Mouse (Mus musculus) frontal cortex, adult (tissue): ENCODE results near the gene Gm9639.
"Not testable (repeated sequence)": the region's sequence is repeated elsewhere in the genome, so short reads cannot be mapped to it uniquely, and the experiment has no call there.

Source experiments
- ATAC-seq: cut with Nextera tagmentation; 2 replicates; pipeline ENCODE4 v1.9.2; 2017; ENCODE audit warnings: mild to moderate bottlenecking, moderate library complexity, mixed read lengths; ENCODE audit not compliant: low TSS enrichment

The Gm9639 gene

DNA sequence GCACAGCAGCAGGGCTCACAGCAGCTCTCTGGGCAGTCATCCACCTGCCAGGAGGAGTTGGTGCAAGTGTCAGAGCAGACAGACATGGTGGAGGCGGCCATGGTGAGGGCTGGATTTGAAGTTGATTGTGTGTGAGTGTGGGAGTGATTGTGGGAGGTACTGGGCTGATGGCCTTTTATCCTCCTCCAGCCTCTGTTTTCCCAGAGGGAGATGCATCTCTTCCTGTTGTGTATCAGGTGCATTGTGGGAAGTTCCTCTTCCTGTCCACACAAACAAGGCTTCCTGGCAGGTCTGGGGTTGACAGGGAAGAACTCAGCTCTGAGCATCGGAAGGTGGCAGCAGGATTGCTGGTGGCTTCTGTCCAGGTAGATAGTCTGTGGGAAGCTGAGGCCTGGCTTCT lies at the start of gene Gm9639:
TSS of gene Gm9639 (minus strand) at position 101 of the 400 bp plus-strand sequence.
- ATAC-seq, result no peak

DNA sequence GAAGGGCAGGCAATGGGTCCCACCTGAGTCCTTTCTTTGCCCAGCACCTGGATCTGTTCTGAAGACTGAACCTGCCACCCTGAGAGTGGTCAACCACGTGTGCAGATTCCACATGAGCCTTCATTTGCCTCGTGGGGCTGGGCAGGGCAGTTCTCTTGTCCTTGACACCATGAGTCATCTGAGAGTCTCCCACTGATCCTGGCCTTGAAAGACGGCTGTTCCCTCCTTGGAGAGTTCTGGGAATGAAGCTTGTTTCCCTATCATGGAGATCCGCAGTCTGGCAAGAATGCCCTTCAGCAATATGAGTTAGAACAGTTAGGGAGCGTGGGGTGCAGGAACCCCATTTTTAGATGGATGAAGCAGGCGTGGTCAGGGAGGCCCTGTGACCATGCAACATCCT lies 44.1 kb upstream of the Gm9639 start:
- ATAC-seq, result no peak

DNA sequence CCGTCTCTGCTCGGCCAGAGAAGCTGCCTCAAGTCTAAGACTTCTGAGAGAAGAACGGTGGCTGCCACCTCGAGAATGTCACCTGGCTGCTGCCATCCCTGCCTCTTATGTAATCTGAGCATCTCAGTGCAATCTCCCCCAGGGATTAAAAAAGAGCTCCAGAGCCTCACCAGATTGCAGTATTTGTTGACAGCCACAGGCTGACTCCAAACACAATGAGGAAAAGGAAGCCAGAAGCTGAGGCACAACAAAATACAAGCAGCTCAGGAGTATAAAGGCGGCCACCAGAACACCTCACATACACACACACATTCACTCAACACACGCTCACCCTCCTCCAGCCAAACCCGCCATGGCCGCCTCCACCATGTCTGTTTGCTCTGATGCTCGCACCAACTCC lies 40.8 kb upstream of the Gm9639 start, which contains the start of gene Krtap10-10:
TSS of gene Krtap10-10 (plus strand) at position 301 of the 400 bp plus-strand sequence.
- ATAC-seq, result no peak

DNA sequence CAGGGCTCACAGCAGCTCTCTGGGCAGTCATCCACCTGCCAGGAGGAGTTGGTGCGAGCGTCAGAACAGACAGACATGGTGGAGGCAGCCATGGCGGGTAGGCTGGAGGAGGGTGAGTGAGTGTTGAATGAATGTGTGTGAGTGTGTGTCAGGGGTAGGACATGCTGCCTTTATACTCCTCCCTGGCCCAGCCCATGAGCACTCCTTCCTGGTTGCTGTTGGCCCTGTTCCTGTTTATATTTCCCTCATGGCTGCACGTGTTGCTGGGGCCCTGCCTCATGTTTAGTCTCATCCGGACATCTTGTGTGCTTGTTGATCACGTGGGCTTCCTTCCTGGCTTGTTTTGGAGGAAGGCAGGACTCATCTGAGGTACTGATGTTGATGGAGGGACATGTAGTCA lies 32.1 kb upstream of the Gm9639 start, which contains the start of gene Krtap10-4:
TSS of gene Krtap10-4 (minus strand) at position 145 of the 400 bp plus-strand sequence.
- ATAC-seq, result no peak

GRCm38 (mm10) chr10:77819203-77819602 lies 24.3 kb upstream of the Gm9639 start:
- no peak for ATAC-seq

DNA sequence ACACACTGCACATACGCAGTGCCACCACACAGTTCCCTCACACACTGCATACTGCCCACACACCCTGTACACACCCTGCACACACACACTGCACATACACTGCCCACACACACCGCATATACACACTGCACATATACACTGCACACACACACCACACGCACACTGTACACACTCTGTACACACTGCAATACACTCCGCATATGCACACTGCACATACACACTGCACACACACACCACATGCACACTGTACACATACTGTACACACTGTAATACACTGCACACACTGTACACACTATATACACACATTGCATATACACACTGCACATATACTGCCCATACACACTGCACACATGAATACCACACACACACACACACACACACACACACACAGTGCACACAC lies 23.6 kb upstream of the Gm9639 start:
- no peak for ATAC-seq

DNA sequence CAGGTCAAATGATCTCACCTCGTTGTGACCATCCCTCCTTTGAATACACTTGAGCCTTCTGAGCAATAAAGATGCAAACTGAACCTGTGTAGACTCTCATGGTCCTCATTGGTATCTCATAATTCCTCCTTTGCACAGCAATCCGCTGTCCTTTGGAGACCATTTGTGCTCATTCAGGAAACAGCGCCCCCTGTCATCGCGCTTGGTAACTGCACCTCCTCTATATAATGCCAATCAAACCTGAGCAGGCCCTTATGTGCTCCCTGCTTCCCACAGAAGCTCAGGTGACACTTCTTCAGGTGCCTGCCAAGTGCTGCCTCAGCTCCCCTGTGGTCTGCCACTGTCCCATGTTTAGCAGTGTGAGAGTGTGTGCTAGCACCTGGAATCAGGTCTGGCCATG lies 20.6 kb upstream of the Gm9639 start:
- ATAC-seq, result no peak

- ATAC-seq, result no peak
Measured at GRCm38 (mm10) chr10:77814382-77814781, 19.5 kb upstream of the Gm9639 start, which contains the start of gene Gm2696. Gene Gm2696, plus strand, starts transcription at chr10:77814682.

GRCm38 (mm10) chr10:77811743-77812142 lies 16.9 kb upstream of the Gm9639 start, which contains the start of gene Gm9507:
Gene Gm9507, minus strand, starts transcription at chr10:77811843.
- no peak for ATAC-seq

DNA sequence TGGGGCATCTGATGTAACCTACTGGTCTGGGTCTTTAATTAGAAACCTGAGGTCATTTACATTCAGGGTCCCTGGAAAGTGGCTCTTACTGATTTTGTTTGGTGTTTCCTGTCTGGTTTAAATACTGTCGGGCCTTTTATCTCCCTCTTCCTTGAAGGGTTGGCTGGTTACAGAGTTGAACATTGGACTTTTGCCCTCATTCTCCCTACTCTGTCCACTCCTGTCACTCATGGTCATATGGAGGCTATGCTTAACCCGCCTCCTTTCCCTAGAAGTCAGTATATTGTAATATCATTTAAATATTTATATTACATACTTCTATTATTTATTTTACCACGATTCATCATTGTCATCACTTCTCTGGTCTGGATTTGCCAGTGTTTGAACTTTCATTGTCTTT lies 9.2 kb upstream of the Gm9639 start:
- no peak for ATAC-seq

DNA sequence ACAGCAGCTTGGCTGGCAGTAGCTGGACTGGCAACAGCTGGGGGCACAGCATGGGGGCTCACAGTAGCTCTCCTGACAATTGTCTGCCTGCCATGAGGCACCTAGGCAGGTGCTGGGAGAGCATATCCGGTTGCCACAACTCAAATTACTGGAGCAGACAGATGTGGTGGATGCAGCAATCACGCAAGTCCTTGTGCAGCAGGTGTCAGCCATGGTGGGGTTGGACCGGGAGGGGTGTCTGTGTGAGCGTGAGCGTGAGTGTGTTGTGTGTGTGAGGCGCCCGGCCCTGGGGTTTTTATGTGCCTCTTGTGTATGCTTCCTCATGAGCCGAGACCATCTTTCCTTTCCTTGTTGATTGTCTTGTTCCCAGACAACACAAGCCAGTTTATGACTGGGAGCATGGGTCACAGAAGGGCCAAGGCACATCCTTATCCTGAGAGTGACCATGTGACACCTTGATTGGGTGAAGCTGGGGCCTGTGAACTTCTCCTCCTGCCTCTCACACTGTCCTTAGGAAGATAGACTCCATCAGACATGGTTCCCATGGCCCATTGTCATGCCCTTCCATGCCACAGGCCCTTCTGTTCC lies 4.1 kb upstream of the Gm9639 start, which contains the start of gene Gm19668:
TSS of gene Gm19668 (minus strand) at position 213 of the 588 bp plus-strand sequence.
- ATAC-seq, result no peak

- ATAC-seq, result not testable (repeated sequence)
Measured at GRCm38 (mm10) chr10:77798164-77798920, 3.5 kb upstream of the Gm9639 start.

- no peak for ATAC-seq
Measured at GRCm38 (mm10) chr10:77797677-77798076, 2.8 kb upstream of the Gm9639 start.

DNA sequence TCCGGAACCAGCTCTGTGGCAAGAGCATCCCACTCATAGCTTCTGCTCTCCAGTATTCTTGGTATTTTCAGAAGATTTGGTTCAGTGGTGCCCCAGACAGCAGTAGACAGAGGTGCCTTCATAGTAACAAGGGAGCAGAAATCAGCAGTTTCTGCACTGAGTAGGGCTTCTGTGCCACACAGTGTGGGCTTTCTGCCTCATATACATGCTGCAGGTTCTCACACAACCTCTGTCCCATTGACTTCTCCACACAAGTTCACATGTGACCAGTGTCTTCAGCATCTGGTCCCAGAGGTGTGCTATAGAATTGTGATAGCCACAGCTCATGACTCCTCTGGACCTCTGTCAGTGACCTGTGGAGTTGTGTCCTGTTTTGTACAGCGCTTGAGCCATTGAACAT lies 6.3 kb downstream of the Gm9639 start:
- ATAC-seq, result no peak

DNA sequence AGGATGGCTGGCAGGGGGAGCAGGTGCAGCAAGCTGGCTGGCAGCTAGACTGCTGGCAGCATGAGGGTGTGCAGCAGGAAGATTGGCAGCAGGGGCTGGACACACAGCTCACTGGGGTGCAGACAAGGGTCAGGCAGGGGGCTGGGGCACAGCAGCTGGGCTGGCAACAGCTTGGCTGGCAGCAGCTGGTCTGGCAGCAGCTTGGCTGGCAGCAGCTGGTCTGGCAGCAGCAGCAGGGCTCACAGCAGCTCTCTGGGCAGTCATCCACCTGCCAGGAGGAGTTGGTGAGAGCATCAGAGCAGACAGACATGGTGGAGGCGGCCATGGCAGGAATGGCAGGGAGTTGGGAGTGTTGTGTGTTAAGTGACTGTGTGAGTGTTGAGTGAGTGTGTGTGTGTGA lies 7.0 kb downstream of the Gm9639 start, which contains the start of gene Gm7137:
TSS of gene Gm7137 (minus strand) at position 325 of the 400 bp plus-strand sequence.
- ATAC-seq, result not testable (repeated sequence)

DNA sequence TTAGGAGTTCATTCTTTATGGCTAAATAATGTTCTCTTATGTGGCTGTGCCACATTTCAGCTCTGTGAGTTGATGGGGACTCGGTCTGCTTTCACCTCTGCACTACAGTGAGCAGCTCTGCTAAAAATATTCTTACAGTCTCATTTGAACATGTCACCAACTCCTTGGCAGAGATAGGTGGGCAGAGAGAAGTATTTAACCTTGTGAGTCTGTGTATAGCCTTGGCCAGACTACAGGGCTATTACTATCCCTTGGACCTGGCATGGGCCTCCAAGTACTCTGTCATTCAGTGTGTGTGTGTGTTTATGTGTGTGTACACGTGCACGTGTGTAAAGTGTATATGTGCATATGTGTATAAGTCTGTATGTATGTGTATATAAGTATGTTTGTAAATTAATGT lies 11.5 kb downstream of the Gm9639 start:
- ATAC-seq, result not testable (repeated sequence)

DNA sequence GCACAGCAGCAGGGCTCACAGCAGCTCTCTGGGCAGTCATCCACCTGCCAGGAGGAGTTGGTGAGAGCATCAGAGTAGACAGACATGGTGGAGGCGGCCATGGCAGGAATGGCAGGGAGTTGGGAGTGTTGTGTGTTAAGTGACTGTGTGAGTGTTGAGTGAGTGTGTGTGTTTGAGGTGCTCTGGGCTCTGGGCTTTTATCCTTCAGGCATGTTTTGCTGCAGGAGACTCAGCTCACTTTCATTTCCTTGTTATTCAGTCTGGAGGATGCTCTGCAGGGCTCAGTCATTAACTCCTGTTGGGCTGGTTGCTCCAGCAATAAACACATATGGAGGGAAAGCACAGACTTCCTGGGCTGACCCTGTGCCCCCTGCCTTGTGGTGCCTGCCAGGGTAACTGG lies 12.4 kb downstream of the Gm9639 start, which contains the start of gene Gm3250:
TSS of gene Gm3250 (minus strand) at position 101 of the 400 bp plus-strand sequence.
- ATAC-seq, result not testable (repeated sequence)

GRCm38 (mm10) chr10:77776844-77777243 lies 18.0 kb downstream of the Gm9639 start, which contains the start of gene Gm7138:
Gene Gm7138, minus strand, starts transcription at chr10:77776944.
- ATAC-seq, result not testable (repeated sequence)

- ATAC-seq, result not testable (repeated sequence)
Measured at GRCm38 (mm10) chr10:77772142-77772541, 22.7 kb downstream of the Gm9639 start.

DNA sequence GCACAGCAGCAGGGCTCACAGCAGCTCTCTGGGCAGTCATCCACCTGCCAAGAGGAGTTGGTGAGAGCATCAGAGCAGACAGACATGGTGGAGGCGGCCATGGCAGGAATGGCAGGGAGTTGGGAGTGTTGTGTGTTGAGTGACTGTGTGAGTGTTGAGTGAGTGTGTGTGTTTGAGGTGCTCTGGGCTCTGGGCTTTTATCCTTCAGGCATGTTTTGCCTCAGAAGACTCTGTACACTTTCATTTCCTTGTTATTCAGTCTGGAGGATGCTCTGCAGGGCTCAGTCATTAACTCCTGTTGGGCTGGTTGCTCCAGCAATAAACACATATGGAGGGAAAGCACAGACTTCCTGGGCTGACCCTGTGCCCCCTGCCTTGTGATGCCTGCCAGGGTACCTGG lies 23.7 kb downstream of the Gm9639 start, which contains the start of gene Gm3238:
TSS of gene Gm3238 (minus strand) at position 101 of the 400 bp plus-strand sequence.
- not testable (repeated sequence) for ATAC-seq

DNA sequence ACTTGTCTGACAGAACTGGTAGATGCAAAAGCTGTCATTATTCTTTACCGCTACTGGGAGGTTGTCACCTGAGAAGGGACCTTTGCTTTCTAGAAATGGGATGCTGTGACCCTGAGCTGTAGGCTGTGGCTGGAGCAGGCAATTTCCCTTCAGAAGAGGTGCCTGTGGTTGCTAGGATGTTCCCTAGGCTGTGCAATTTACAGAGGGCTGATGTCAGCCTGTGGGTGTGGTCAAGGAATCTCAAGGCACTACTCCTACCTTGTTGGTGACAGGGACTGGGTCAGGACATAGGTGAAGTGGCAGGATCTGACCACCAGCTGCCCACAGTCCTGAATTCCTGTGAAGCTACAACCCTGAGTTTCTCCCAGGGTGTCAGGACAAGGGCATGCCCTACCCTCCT lies 25.1 kb downstream of the Gm9639 start:
- no peak for ATAC-seq

GRCm38 (mm10) chr10:77759582-77759981 lies 35.3 kb downstream of the Gm9639 start, which contains the start of gene Gm3233:
Gene Gm3233, minus strand, starts transcription at chr10:77759682.
- not testable (repeated sequence) for ATAC-seq
